Mouse (Mus musculus): ENCODE results near the gene Maml2. TPM values are rescaled to one million over a fixed set of nuclear protein-coding genes. Genes with fewer than 3 reads are reported as not detected.

The Maml2 gene
- polyA plus RNA-seq, 1 experiment from 2014 or later: 9.8 TPM

GRCm38 (mm10) chr9:13624780-13625179 lies 327.0 kb downstream of the Maml2 start:
- DNase-seq (ENCODE audit: low spot score): no peak
- Histone ChIP-seq H3K4me2 (ENCODE audit: low read depth, low read length) (no peak overlapping the region), H3K27ac (replicated peaks; ENCODE audit: low read depth, low read length) (no peak overlapping the region), H3K9ac (ENCODE audit: low read depth, low read length) (no peak overlapping the region), H3K4me1 (ENCODE audit: control insufficient read depth, insufficient read depth, low read length) (no peaks in the 10 kb centered on the region), H3K27me3 (replicated peaks; ENCODE audit: control insufficient read depth, insufficient read depth, low read length) (no peaks in the 10 kb centered on the region), H3K4me3 (ENCODE audit: low read depth, low read length) (no peak overlapping the region), H3K9me3 (ENCODE audit: control insufficient read depth, low read length) (no peaks in the 10 kb centered on the region), H3K36me3 (ENCODE audit: control insufficient read depth, insufficient read depth, low read length) (0 out of 2 replicates have a peak, but pooled peaks cover 8% of the 10 kb centered on the region)
- no peak for ATAC-seq (ENCODE audit: low read depth)
- WGBS: 94% methylated on average over 1 of the region's 1 CpGs

DNA sequence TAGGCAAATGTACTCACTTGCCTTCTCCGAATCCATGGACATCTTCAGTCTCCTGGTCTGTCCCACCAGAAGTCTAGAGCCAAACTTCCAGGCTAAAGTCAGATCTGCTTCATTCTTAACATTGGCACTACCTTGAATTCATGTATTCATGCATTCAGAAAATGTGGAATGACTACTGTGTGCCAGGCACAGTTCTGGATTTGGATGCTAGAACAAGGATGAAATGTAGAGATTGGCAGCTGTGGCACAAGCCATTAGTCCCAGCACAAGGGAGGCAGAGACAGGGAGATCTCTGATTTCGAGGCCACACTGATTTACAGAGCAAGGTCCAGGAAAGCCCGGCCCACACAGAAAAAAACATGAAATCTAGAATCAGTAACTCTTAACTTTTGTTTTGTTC lies 327.5 kb downstream of the Maml2 start:
- no peak for DNase-seq (ENCODE audit: low spot score)
- no peak overlapping the region for H3K9ac ChIP-seq (ENCODE audit: low read depth, low read length)
- 0 out of 2 replicates have a peak, but pooled peaks cover 4% of the 10 kb centered on the region for H3K36me3 ChIP-seq (ENCODE audit: control insufficient read depth, insufficient read depth, low read length)
- no peak overlapping the region for H3K4me2 ChIP-seq (ENCODE audit: low read depth, low read length)
- no peak overlapping the region for H3K27ac ChIP-seq (replicated peaks; ENCODE audit: low read depth, low read length)
- ATAC-seq (ENCODE audit: low read depth): no peak
- 92% methylated on average over 3 of the region's 3 CpGs for WGBS
- H3K4me3 ChIP-seq (ENCODE audit: low read depth, low read length): no peak overlapping the region
- H3K9me3 ChIP-seq (ENCODE audit: control insufficient read depth, low read length): no peaks in the 10 kb centered on the region
- no peaks in the 10 kb centered on the region for H3K4me1 ChIP-seq (ENCODE audit: control insufficient read depth, insufficient read depth, low read length)
- H3K27me3 ChIP-seq (replicated peaks; ENCODE audit: control insufficient read depth, insufficient read depth, low read length): no peaks in the 10 kb centered on the region

DNA sequence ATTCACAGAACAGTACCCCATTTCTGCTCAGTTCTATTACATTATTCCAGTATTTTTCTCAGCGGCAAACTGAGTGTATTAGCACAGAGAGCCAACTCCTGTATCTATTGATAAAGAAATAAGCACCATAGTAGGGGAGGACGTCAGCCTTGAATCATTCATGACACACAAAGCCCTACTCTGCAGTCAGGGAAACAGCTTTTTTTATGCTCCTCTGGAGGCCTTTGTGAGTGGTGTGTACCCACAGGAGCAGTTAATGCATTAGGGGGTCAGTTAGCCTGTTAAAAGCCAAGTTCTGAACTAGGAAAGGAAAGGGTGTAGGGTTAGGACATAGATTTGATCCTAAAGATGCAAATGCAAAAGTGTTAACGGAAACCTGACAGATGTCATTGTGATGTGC lies 328.7 kb downstream of the Maml2 start:
- no peak overlapping the region for H3K9ac ChIP-seq (ENCODE audit: low read depth, low read length)
- no peak overlapping the region for H3K4me3 ChIP-seq (ENCODE audit: low read depth, low read length)
- ATAC-seq (ENCODE audit: low read depth) (no peak), DNase-seq (ENCODE audit: low spot score) (no peak)
- H3K4me2 ChIP-seq (ENCODE audit: low read depth, low read length): no peak overlapping the region
- H3K4me1 ChIP-seq (ENCODE audit: control insufficient read depth, insufficient read depth, low read length): no peaks in the 10 kb centered on the region
- 87% methylated on average over 3 of the region's 3 CpGs for WGBS
- no peaks in the 10 kb centered on the region for H3K36me3 ChIP-seq (ENCODE audit: control insufficient read depth, insufficient read depth, low read length)
- H3K27ac ChIP-seq (replicated peaks; ENCODE audit: low read depth, low read length): no peak overlapping the region
- no peaks in the 10 kb centered on the region for H3K9me3 ChIP-seq (ENCODE audit: control insufficient read depth, low read length)
- no peaks in the 10 kb centered on the region for H3K27me3 ChIP-seq (replicated peaks; ENCODE audit: control insufficient read depth, insufficient read depth, low read length)

DNA sequence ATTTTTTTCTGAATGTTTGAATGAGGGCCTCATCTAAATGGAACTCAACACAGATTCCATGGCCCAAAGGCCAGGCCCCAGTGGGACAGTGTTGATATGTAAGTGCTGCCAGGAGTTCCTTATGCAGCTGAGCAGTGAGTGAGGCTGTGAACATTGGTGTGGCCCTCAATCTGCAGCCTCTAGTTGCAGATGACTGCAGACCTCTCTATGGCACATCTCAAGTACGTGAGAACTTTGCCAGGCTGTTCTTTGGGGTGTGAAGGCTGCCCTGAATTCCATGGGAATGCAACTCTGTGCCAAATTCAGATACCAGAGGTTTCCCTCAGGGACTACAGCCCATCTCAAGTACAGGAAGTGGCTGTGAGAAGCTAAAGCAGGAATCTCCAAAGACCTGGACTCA lies 335.6 kb downstream of the Maml2 start:
- H3K27ac ChIP-seq (replicated peaks; ENCODE audit: low read depth, low read length): peak overlapping the region; percentile 45; the same call in 1 of the 2 replicates
- peak; percentile 56 for DNase-seq (ENCODE audit: low spot score)

GRCm38 (mm10) chr9:13639655-13640054 lies 341.9 kb downstream of the Maml2 start:
- WGBS: 38% methylated on average over 3 of the region's 3 CpGs
- DNase-seq (ENCODE audit: low spot score) (no peak), ATAC-seq (ENCODE audit: low read depth) (no peak)
- no peak overlapping the region for H3K9ac ChIP-seq (ENCODE audit: low read depth, low read length)
- H3K9me3 ChIP-seq (ENCODE audit: control insufficient read depth, low read length): no peaks in the 10 kb centered on the region
- no peak overlapping the region for H3K4me2 ChIP-seq (ENCODE audit: low read depth, low read length)
- H3K27me3 ChIP-seq (replicated peaks; ENCODE audit: control insufficient read depth, insufficient read depth, low read length): no peaks in the 10 kb centered on the region
- no peak overlapping the region for H3K4me3 ChIP-seq (ENCODE audit: low read depth, low read length)
- no peaks in the 10 kb centered on the region for H3K36me3 ChIP-seq (ENCODE audit: control insufficient read depth, insufficient read depth, low read length)
- no peak overlapping the region for H3K27ac ChIP-seq (replicated peaks; ENCODE audit: low read depth, low read length)
- peaks cover 11% of the 10 kb centered on the region for H3K4me1 ChIP-seq (ENCODE audit: control insufficient read depth, insufficient read depth, low read length)

More for the DNA sequence above, 335.6 kb downstream of the Maml2 start:
- Histone ChIP-seq H3K27me3 (replicated peaks; ENCODE audit: control insufficient read depth, insufficient read depth, low read length) (no peaks in the 10 kb centered on the region), H3K4me2 (ENCODE audit: low read depth, low read length) (no peak overlapping the region), H3K4me1 (ENCODE audit: control insufficient read depth, insufficient read depth, low read length) (peaks cover 25% of the 10 kb centered on the region), H3K36me3 (ENCODE audit: control insufficient read depth, insufficient read depth, low read length) (no peaks in the 10 kb centered on the region), H3K9me3 (ENCODE audit: control insufficient read depth, low read length) (no peaks in the 10 kb centered on the region), H3K9ac (ENCODE audit: low read depth, low read length) (no peak overlapping the region), H3K4me3 (ENCODE audit: low read depth, low read length) (no peak overlapping the region)
- WGBS: 61% methylated on average over 1 of the region's 1 CpGs
- ATAC-seq (ENCODE audit: low read depth): no peak

- Histone ChIP-seq H3K27ac (replicated peaks; ENCODE audit: low read depth, low read length) (peak overlapping the region; percentile 62; the same call in 1 of the 2 replicates), H3K4me2 (ENCODE audit: low read depth, low read length) (peak overlapping the region; percentile 2; the same call in 1 of the 2 replicates)
- 18% methylated on average over 5 of the region's 5 CpGs for whole genome bisulfite sequencing
These were observed 347.4 kb downstream of the Maml2 start for GRCm38 (mm10) chr9:13645153-13645552.

DNA sequence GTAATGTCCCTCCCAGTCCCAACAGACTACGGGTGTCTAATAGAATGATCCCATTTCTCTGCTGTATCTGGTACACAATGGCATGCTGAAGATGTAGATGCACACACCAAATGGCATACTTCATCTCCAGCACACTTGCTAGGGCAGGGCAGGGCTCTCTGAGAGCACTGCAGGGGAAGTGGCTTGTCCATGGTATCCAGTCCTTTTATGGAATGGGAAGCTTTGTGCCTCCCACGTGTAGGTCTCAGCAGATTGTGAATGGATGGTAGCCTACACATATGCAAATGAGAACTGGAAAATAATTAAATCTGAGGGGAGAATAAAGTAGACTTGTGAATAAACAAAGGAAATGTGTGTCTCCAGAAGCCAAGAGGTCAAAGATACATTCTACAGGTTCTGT lies 353.3 kb downstream of the Maml2 start:
- H3K9ac ChIP-seq (ENCODE audit: low read depth, low read length): no peak overlapping the region
- WGBS: 71% methylated on average over 2 of the region's 2 CpGs
- no peaks in the 10 kb centered on the region for H3K27me3 ChIP-seq (replicated peaks; ENCODE audit: control insufficient read depth, insufficient read depth, low read length)
- H3K36me3 ChIP-seq (ENCODE audit: control insufficient read depth, insufficient read depth, low read length): no peaks in the 10 kb centered on the region
- no peak for DNase-seq (ENCODE audit: low spot score)
- ATAC-seq (ENCODE audit: low read depth): no peak
- H3K27ac ChIP-seq (replicated peaks; ENCODE audit: low read depth, low read length): no peak overlapping the region
- H3K4me3 ChIP-seq (ENCODE audit: low read depth, low read length): no peak overlapping the region
- no peaks in the 10 kb centered on the region for H3K4me1 ChIP-seq (ENCODE audit: control insufficient read depth, insufficient read depth, low read length)
- no peaks in the 10 kb centered on the region for H3K9me3 ChIP-seq (ENCODE audit: control insufficient read depth, low read length)
- no peak overlapping the region for H3K4me2 ChIP-seq (ENCODE audit: low read depth, low read length)

More at GRCm38 (mm10) chr9:13645153-13645552, 347.4 kb downstream of the Maml2 start:
- H3K4me1 ChIP-seq (ENCODE audit: control insufficient read depth, insufficient read depth, low read length): peaks cover 22% of the 10 kb centered on the region
- no peaks in the 10 kb centered on the region for H3K9me3 ChIP-seq (ENCODE audit: control insufficient read depth, low read length)
- H3K4me3 ChIP-seq (ENCODE audit: low read depth, low read length): no peak overlapping the region
- ATAC-seq (ENCODE audit: low read depth) (peak; percentile 91), DNase-seq (ENCODE audit: low spot score) (peak; percentile 94)
- no peaks in the 10 kb centered on the region for H3K36me3 ChIP-seq (ENCODE audit: control insufficient read depth, insufficient read depth, low read length)
- H3K9ac ChIP-seq (ENCODE audit: low read depth, low read length): no peak overlapping the region
- H3K27me3 ChIP-seq (replicated peaks; ENCODE audit: control insufficient read depth, insufficient read depth, low read length): no peaks in the 10 kb centered on the region

DNA sequence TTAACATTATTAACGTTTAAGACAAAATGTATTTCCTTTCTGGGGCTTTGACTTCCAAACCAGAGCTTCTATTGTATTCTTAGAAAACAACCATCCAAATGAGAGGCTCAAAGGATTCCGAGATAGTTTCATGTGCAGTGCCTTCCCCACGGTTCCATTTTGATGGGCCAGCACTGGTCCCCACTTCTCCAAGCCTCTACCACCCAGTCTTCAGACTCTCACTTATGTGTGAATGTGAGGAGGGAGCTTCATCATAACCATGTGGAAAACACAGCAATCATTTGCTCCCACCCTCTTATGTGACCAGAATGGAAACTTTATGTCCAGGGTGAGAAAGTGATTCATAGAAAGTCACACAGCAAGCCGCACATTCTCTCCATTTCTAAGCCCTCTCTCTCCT lies 354.1 kb downstream of the Maml2 start:
- ATAC-seq (ENCODE audit: low read depth) (no peak), DNase-seq (ENCODE audit: low spot score) (no peak)
- Histone ChIP-seq H3K4me1 (ENCODE audit: control insufficient read depth, insufficient read depth, low read length) (no peaks in the 10 kb centered on the region), H3K27ac (replicated peaks; ENCODE audit: low read depth, low read length) (no peak overlapping the region), H3K36me3 (ENCODE audit: control insufficient read depth, insufficient read depth, low read length) (no peaks in the 10 kb centered on the region), H3K4me2 (ENCODE audit: low read depth, low read length) (no peak overlapping the region), H3K9ac (ENCODE audit: low read depth, low read length) (no peak overlapping the region), H3K9me3 (ENCODE audit: control insufficient read depth, low read length) (no peaks in the 10 kb centered on the region), H3K27me3 (replicated peaks; ENCODE audit: control insufficient read depth, insufficient read depth, low read length) (no peaks in the 10 kb centered on the region), H3K4me3 (ENCODE audit: low read depth, low read length) (no peak overlapping the region)
- 81% methylated on average over 4 of the region's 4 CpGs for WGBS

DNA sequence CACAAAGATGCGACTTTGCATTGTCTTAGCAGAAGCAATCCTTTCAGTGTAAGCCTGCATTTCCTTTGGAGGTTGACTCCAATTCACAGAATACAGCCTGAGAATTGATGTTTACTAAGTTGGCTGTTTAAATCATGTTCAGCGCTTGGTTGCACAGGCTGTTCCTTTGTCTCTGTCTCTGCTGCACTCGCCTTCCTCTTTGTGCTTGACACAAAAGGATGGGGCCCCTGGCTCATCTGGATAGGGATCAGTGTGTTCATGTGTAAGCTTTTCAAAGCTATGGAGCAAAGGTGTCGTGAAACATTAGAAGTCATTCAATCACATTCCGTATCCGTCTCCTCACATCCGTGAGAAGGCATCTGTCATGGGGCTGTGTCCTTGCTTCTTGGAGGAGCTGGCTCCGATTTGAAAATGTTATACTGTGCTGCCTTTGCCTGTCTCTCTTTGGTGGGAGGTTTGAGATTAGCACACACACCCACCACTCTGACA lies 354.7 kb downstream of the Maml2 start:
- H3K4me1 ChIP-seq (ENCODE audit: control insufficient read depth, insufficient read depth, low read length): no peaks in the 10 kb centered on the region
- no peaks in the 10 kb centered on the region for H3K9me3 ChIP-seq (ENCODE audit: control insufficient read depth, low read length)
- no peak overlapping the region for H3K4me3 ChIP-seq (ENCODE audit: low read depth, low read length)
- H3K36me3 ChIP-seq (ENCODE audit: control insufficient read depth, insufficient read depth, low read length): no peaks in the 10 kb centered on the region
- DNase-seq (ENCODE audit: low spot score) (no peak), ATAC-seq (ENCODE audit: low read depth) (peak; percentile 76)
- H3K9ac ChIP-seq (ENCODE audit: low read depth, low read length): no peak overlapping the region
- WGBS: 60% methylated on average over 8 of the region's 8 CpGs
- H3K4me2 ChIP-seq (ENCODE audit: low read depth, low read length): no peak overlapping the region
- no peaks in the 10 kb centered on the region for H3K27me3 ChIP-seq (replicated peaks; ENCODE audit: control insufficient read depth, insufficient read depth, low read length)
- H3K27ac ChIP-seq (replicated peaks; ENCODE audit: low read depth, low read length): no peak overlapping the region

All from embryonic facial prominence, embryonic 14.5 days (tissue).